Mouse (Mus musculus) embryonic facial prominence, embryonic 13.5 days (tissue): Measurements from ENCODE around the gene Sema4b. TPM values are rescaled to one million over a fixed set of nuclear protein-coding genes. Genes with fewer than 3 reads are reported as not detected.

Experiments
- ATAC-seq: fragments of 200-750 bp; cut with Nextera tagmentation; 2 replicates; pipeline ENCODE4 v1.8.0; 2017; ENCODE audit warnings: low read depth; ENCODE audit not compliant: insufficient number of reproducible peaks, insufficient read depth, low FRiP score, low TSS enrichment
- H3K27ac ChIP-seq: fragments of 300-500 bp; sonication (generic); 2 replicates; pipeline ENCODE4 v1.5.1; 2015; ENCODE audit warnings: moderate library complexity, mild to moderate bottlenecking, inconsistent platforms
- H3K27me3 ChIP-seq: fragments of 300-500 bp; sonication (generic); 2 replicates; pipeline ENCODE4 v1.6.1; 2015; ENCODE audit warnings: mild to moderate bottlenecking, inconsistent platforms
- H3K36me3 ChIP-seq: fragments of 300-500 bp; sonication (generic); 2 replicates; pipeline ENCODE4 v1.6.1; 2015; ENCODE audit warnings: mild to moderate bottlenecking, inconsistent platforms
- H3K4me1 ChIP-seq: fragments of 300-500 bp; sonication (generic); 2 replicates; pipeline ENCODE4 v1.6.1; 2015; ENCODE audit warnings: inconsistent platforms
- H3K4me2 ChIP-seq: fragments of 300-500 bp; sonication (generic); 2 replicates; pipeline ENCODE4 v1.6.1; 2015; ENCODE audit warnings: moderate library complexity, mild to moderate bottlenecking, inconsistent platforms
- H3K4me3 ChIP-seq: fragments of 300-500 bp; sonication (generic); 2 replicates; pipeline ENCODE4 v1.5.1; 2015; ENCODE audit warnings: mild to moderate bottlenecking, inconsistent platforms
- H3K9ac ChIP-seq: fragments of 300-500 bp; sonication (generic); 2 replicates; pipeline ENCODE4 v1.6.1; 2015; ENCODE audit warnings: mild to moderate bottlenecking, inconsistent platforms
- H3K9me3 ChIP-seq: fragments of 300-500 bp; sonication (generic); 2 replicates; pipeline ENCODE4 v1.6.1; 2016; ENCODE audit warnings: inconsistent platforms
- WGBS: fragments of 180-500 bp; shearing (Covaris S2); methylation state at CpG from one replicate; pipeline ENCODE4 v1.1.7; 2015; ENCODE audit warnings: mixed read lengths; 5-methylcytosine and 5-hydroxymethylcytosine counted together
- polyA plus RNA-seq: library from polyadenylated mRNA; unstranded; fragments of >200 nt; fragmentation: Nextera tagmentation; extraction: Ambion mirVana; gene quantifications from 2 replicates; pipeline ENCODE4 v1.2.1, GENCODE M21; 2015

Sema4b gene
- polyA plus RNA-seq, 1 experiment from 2014 or later = 19.8 TPM

GRCm38 (mm10) chr7:80189147-80189933 lies 2.7 kb downstream of the Sema4b start:
- WGBS = 36% methylated on average over 11 of the region's 11 CpGs
- Histone ChIP-seq H3K27me3 (no peaks in the 10 kb centered on the region), H3K9ac (no peak overlapping the region), H3K4me3 (no peak overlapping the region), H3K9me3 (no peaks in the 10 kb centered on the region), H3K27ac (peak overlapping the region; percentile 58), H3K36me3 (no peaks in the 10 kb centered on the region), H3K4me1 (peaks cover 71% of the 10 kb centered on the region), H3K4me2 (0 out of 2 replicates have a peak overlapping the region, but pooled peaks have one; percentile 9)
- no peak for ATAC-seq

- ATAC-seq = peak; percentile 85
- Histone ChIP-seq H3K4me1 (peaks cover 67% of the 10 kb centered on the region), H3K36me3 (no peaks in the 10 kb centered on the region), H3K4me2 (peak overlapping the region; percentile 57), H3K9ac (peak overlapping the region; percentile 58; the same call in 1 of the 2 replicates), H3K4me3 (peak overlapping the region; percentile 25; the same call in 1 of the 2 replicates), H3K9me3 (no peaks in the 10 kb centered on the region), H3K27me3 (no peaks in the 10 kb centered on the region), H3K27ac (peak overlapping the region; percentile 95)
- WGBS = 42% methylated on average over 5 of the region's 5 CpGs
Observed at GRCm38 (mm10) chr7:80191455-80191854, 4.8 kb downstream of the Sema4b start.

- H3K36me3 ChIP-seq = no peaks in the 10 kb centered on the region
- WGBS = 11% methylated on average over 16 of the region's 16 CpGs
- peaks cover 63% of the 10 kb centered on the region for H3K4me1 ChIP-seq
- peak; percentile 77 for ATAC-seq
- no peaks in the 10 kb centered on the region for H3K9me3 ChIP-seq
- no peaks in the 10 kb centered on the region for H3K27me3 ChIP-seq
- peak overlapping the region; percentile 57 for H3K4me2 ChIP-seq
- H3K9ac ChIP-seq = peak overlapping the region; percentile 61
- peak overlapping the region; percentile 95 for H3K27ac ChIP-seq
- H3K4me3 ChIP-seq = peak overlapping the region; percentile 25
Observed at GRCm38 (mm10) chr7:80192226-80193061, 5.8 kb downstream of the Sema4b start.

- Histone ChIP-seq H3K9me3 (no peaks in the 10 kb centered on the region), H3K36me3 (no peaks in the 10 kb centered on the region), H3K4me2 (no peak overlapping the region), H3K27me3 (no peaks in the 10 kb centered on the region), H3K9ac (no peak overlapping the region), H3K27ac (peak overlapping the region; percentile 18), H3K4me3 (no peak overlapping the region), H3K4me1 (peaks cover 56% of the 10 kb centered on the region)
- ATAC-seq = no peak
- 48% methylated on average over 13 of the region's 13 CpGs for WGBS
Observed at GRCm38 (mm10) chr7:80193941-80194739, 7.5 kb downstream of the Sema4b start.

GRCm38 (mm10) chr7:80195146-80195545 lies 8.5 kb downstream of the Sema4b start:
- H3K9me3 ChIP-seq = no peaks in the 10 kb centered on the region
- no peak overlapping the region for H3K9ac ChIP-seq
- H3K27me3 ChIP-seq = no peaks in the 10 kb centered on the region
- no peak overlapping the region for H3K4me3 ChIP-seq
- H3K4me1 ChIP-seq = peaks cover 61% of the 10 kb centered on the region
- no peak for ATAC-seq
- 90% methylated on average over 5 of the region's 5 CpGs for WGBS
- no peak overlapping the region for H3K27ac ChIP-seq
- no peaks in the 10 kb centered on the region for H3K36me3 ChIP-seq
- no peak overlapping the region for H3K4me2 ChIP-seq

- Histone ChIP-seq H3K27ac (no peak overlapping the region), H3K27me3 (no peaks in the 10 kb centered on the region), H3K4me2 (no peak overlapping the region), H3K9ac (no peak overlapping the region), H3K4me3 (no peak overlapping the region), H3K36me3 (no peaks in the 10 kb centered on the region), H3K4me1 (peaks cover 63% of the 10 kb centered on the region), H3K9me3 (no peaks in the 10 kb centered on the region)
- no peak for ATAC-seq
- WGBS = 86% methylated on average over 10 of the region's 11 CpGs
Observed at GRCm38 (mm10) chr7:80195576-80196263, 9.1 kb downstream of the Sema4b start.

GRCm38 (mm10) chr7:80197371-80197770 lies 10.7 kb downstream of the Sema4b start:
- 13% methylated on average over 4 of the region's 4 CpGs for WGBS
- H3K27me3 ChIP-seq = no peaks in the 10 kb centered on the region
- no peak for ATAC-seq
- H3K9me3 ChIP-seq = no peaks in the 10 kb centered on the region
- peak overlapping the region; percentile 97 for H3K27ac ChIP-seq
- H3K36me3 ChIP-seq = peaks cover 5% of the 10 kb centered on the region
- peak overlapping the region; percentile 89; the same call in 1 of the 2 replicates for H3K9ac ChIP-seq
- H3K4me2 ChIP-seq = peak overlapping the region; percentile 70
- peaks cover 63% of the 10 kb centered on the region for H3K4me1 ChIP-seq
- peak overlapping the region; percentile 78 for H3K4me3 ChIP-seq

- H3K27me3 ChIP-seq = no peaks in the 10 kb centered on the region
- peak overlapping the region; percentile 70 for H3K4me2 ChIP-seq
- peak; percentile 87 for ATAC-seq
- WGBS = under 1% methylated on average over 71 of the region's 74 CpGs
- peaks cover 13% of the 10 kb centered on the region for H3K36me3 ChIP-seq
- peak overlapping the region; percentile 89 for H3K9ac ChIP-seq
- H3K4me3 ChIP-seq = peak overlapping the region; percentile 78
- no peaks in the 10 kb centered on the region for H3K9me3 ChIP-seq
- H3K4me1 ChIP-seq = peaks cover 63% of the 10 kb centered on the region
- peak overlapping the region; percentile 97 for H3K27ac ChIP-seq
Observed at GRCm38 (mm10) chr7:80197941-80198778, 11.5 kb downstream of the Sema4b start.

GRCm38 (mm10) chr7:80198863-80199262 lies 12.2 kb downstream of the Sema4b start:
- H3K36me3 ChIP-seq = peaks cover 18% of the 10 kb centered on the region
- under 1% methylated on average over 11 of the region's 11 CpGs for WGBS
- peak overlapping the region; percentile 70 for H3K4me2 ChIP-seq
- H3K9me3 ChIP-seq = no peaks in the 10 kb centered on the region
- H3K4me3 ChIP-seq = peak overlapping the region; percentile 78
- ATAC-seq = no peak
- no peaks in the 10 kb centered on the region for H3K27me3 ChIP-seq
- H3K9ac ChIP-seq = peak overlapping the region; percentile 89
- peaks cover 64% of the 10 kb centered on the region for H3K4me1 ChIP-seq
- peak overlapping the region; percentile 97 for H3K27ac ChIP-seq

GRCm38 (mm10) chr7:80199286-80199685 lies 12.6 kb downstream of the Sema4b start:
- Histone ChIP-seq H3K36me3 (peaks cover 18% of the 10 kb centered on the region), H3K4me2 (peak overlapping the region; percentile 70), H3K27me3 (no peaks in the 10 kb centered on the region), H3K4me1 (peaks cover 64% of the 10 kb centered on the region), H3K9ac (peak overlapping the region; percentile 89), H3K27ac (peak overlapping the region; percentile 97), H3K9me3 (no peaks in the 10 kb centered on the region), H3K4me3 (peak overlapping the region; percentile 78)
- WGBS = 15% methylated on average over 6 of the region's 6 CpGs
- ATAC-seq = no peak
